Mouse (Mus musculus) embryonic fibroblast, embryonic 13.5 days (primary cell): ENCODE measurements at regions not wholly inside any gene's neighbourhood (a gene's known extent, or its start where the extent isn't known, plus 50 kb on each side); places are given as distances from the start of the nearest gene placed in this dataset.

Experiments
- H3K27ac ChIP-seq: 2 replicates; pipeline ENCODE4 v1.5.1; 2012; ENCODE audit warnings: low read length, control low read depth, inconsistent platforms; ENCODE audit not compliant: insufficient read depth
- H3K4me1 ChIP-seq: 2 replicates; pipeline ENCODE4 v1.6.1; 2011; ENCODE audit warnings: low read length; ENCODE audit not compliant: control insufficient read depth, insufficient read depth
- H3K4me3 ChIP-seq: 2 replicates; pipeline ENCODE4 v1.5.1; 2011; ENCODE audit warnings: mild to moderate bottlenecking, control low read depth, low read length; ENCODE audit not compliant: insufficient read depth
- CTCF ChIP-seq: IDR thresholded peaks from 2 replicates; pipeline ENCODE4 v1.5.1; 2011; ENCODE audit warnings: mild to moderate bottlenecking, control low read depth, low read length, moderate library complexity, borderline replicate concordance; ENCODE audit not compliant: insufficient read depth
- POLR2A ChIP-seq: IDR thresholded peaks from 2 replicates; pipeline ENCODE4 v1.6.1; 2011; ENCODE audit warnings: low read depth, mild to moderate bottlenecking, control low read depth, low read length, moderate library complexity

- TF ChIP-seq CTCF (no peak), POLR2A (no peak)
- no peaks in the 10 kb centered on the region for H3K4me1 ChIP-seq
- H3K4me3 ChIP-seq, result no peak overlapping the region
Measured at GRCm38 (mm10) chr7:117196611-117197010, 184.2 kb upstream of the Xylt1 start.

GRCm38 (mm10) chr7:117226294-117226693, 154.5 kb upstream of the Xylt1 start:
- H3K27ac ChIP-seq, result no peak overlapping the region
- H3K4me3 ChIP-seq, result no peak overlapping the region
- H3K4me1 ChIP-seq, result 0 out of 2 replicates have a peak, but pooled peaks cover 4% of the 10 kb centered on the region
- TF ChIP-seq CTCF (no peak), POLR2A (no peak)

More at GRCm38 (mm10) chr7:117196611-117197010, 184.2 kb upstream of the Xylt1 start:
- no peak overlapping the region for H3K27ac ChIP-seq

- Histone ChIP-seq H3K4me1 (0 out of 2 replicates have a peak, but pooled peaks cover 4% of the 10 kb centered on the region), H3K27ac (no peak overlapping the region), H3K4me3 (no peak overlapping the region)
- no peak for TF ChIP-seq CTCF
- TF ChIP-seq POLR2A, result no peak
Measured at GRCm38 (mm10) chr7:117229619-117230018, 151.2 kb upstream of the Xylt1 start.

GRCm38 (mm10) chr7:117256819-117257218, 124.0 kb upstream of the Xylt1 start:
- Histone ChIP-seq H3K4me3 (no peak overlapping the region), H3K4me1 (0 out of 2 replicates have a peak, but pooled peaks cover 3% of the 10 kb centered on the region), H3K27ac (no peak overlapping the region)
- no peak for TF ChIP-seq POLR2A
- no peak for TF ChIP-seq CTCF

GRCm38 (mm10) chr7:117258557-117258956, 122.2 kb upstream of the Xylt1 start:
- Histone ChIP-seq H3K27ac (no peak overlapping the region), H3K4me1 (0 out of 2 replicates have a peak, but pooled peaks cover 3% of the 10 kb centered on the region), H3K4me3 (no peak overlapping the region)
- TF ChIP-seq CTCF, result no peak
- TF ChIP-seq POLR2A, result no peak

GRCm38 (mm10) chr7:117259151-117259550, 121.6 kb upstream of the Xylt1 start:
- Histone ChIP-seq H3K4me3 (no peak overlapping the region), H3K4me1 (0 out of 2 replicates have a peak, but pooled peaks cover 3% of the 10 kb centered on the region), H3K27ac (no peak overlapping the region)
- TF ChIP-seq POLR2A (no peak), CTCF (no peak)

GRCm38 (mm10) chr7:117259674-117260294, 121.0 kb upstream of the Xylt1 start:
- Histone ChIP-seq H3K4me1 (0 out of 2 replicates have a peak, but pooled peaks cover 3% of the 10 kb centered on the region), H3K27ac (no peak overlapping the region), H3K4me3 (no peak overlapping the region)
- TF ChIP-seq POLR2A (no peak), CTCF (no peak)

GRCm38 (mm10) chr7:117260596-117260995, 120.2 kb upstream of the Xylt1 start:
- Histone ChIP-seq H3K4me3 (no peak overlapping the region), H3K27ac (no peak overlapping the region), H3K4me1 (0 out of 2 replicates have a peak, but pooled peaks cover 3% of the 10 kb centered on the region)
- no peak for TF ChIP-seq CTCF
- no peak for TF ChIP-seq POLR2A

- no peak for TF ChIP-seq POLR2A
- no peak for TF ChIP-seq CTCF
- Histone ChIP-seq H3K4me3 (no peak overlapping the region), H3K4me1 (peaks cover 8% of the 10 kb centered on the region; the same call in 1 of the 2 replicates), H3K27ac (no peak overlapping the region)
Measured at GRCm38 (mm10) chr7:117263126-117263525, 117.7 kb upstream of the Xylt1 start.

- Histone ChIP-seq H3K4me1 (peaks cover 8% of the 10 kb centered on the region; the same call in 1 of the 2 replicates), H3K4me3 (no peak overlapping the region), H3K27ac (no peak overlapping the region)
- TF ChIP-seq CTCF (no peak), POLR2A (no peak)
Measured at GRCm38 (mm10) chr7:117264341-117264740, 116.4 kb upstream of the Xylt1 start.

GRCm38 (mm10) chr7:117268096-117268495, 112.7 kb upstream of the Xylt1 start:
- H3K4me3 ChIP-seq, result no peak overlapping the region
- no peak for TF ChIP-seq CTCF
- no peak for TF ChIP-seq POLR2A
- no peak overlapping the region for H3K27ac ChIP-seq
- peaks cover 5% of the 10 kb centered on the region; the same call in 1 of the 2 replicates for H3K4me1 ChIP-seq
